ENCODE assay signal across 8 mouse cellular contexts in genomic region chr12:111165146-111165812, GRCm38 (mm10). TPM values are rescaled to one million over a fixed set of nuclear protein-coding genes. Genes with fewer than 3 reads are reported as not detected.
DNase-seq lines count a peak whose midpoint lies in the region; ATAC-seq lines count a peak whose summit lies in the region.

No protein-coding gene starts in this region.

- H3K4me3 ChIP-seq in brown adipose tissue, adult 24 weeks (ENCODE audit: insufficient read depth, low read depth, low read length) = peak overlapping the region; percentile 58
- peak overlapping the region; percentile 88; the same call in 1 of the 2 replicates for H3K4me3 ChIP-seq in forebrain, embryonic 12.5 days (replicated peaks)
- H3K4me3 ChIP-seq in hindbrain, embryonic 15.5 days = peak overlapping the region; percentile 90
- H3K4me3 ChIP-seq in midbrain, embryonic 15.5 days = peak overlapping the region; percentile 78
- H3K4me3 ChIP-seq in stomach, embryonic 16.5 days (replicated peaks; ENCODE audit: low read length) = 0 out of 2 replicates have a peak overlapping the region, but pooled peaks have one; percentile 80

- no peaks in the 10 kb centered on the region for H3K27me3 ChIP-seq in forebrain, embryonic 12.5 days
- H3K27me3 ChIP-seq in hindbrain, embryonic 15.5 days = no peaks in the 10 kb centered on the region
- no peaks in the 10 kb centered on the region for H3K27me3 ChIP-seq in midbrain, embryonic 15.5 days (replicated peaks)
- no peaks in the 10 kb centered on the region for H3K27me3 ChIP-seq in stomach, embryonic 16.5 days (ENCODE audit: control insufficient read depth, insufficient read depth, low read length)

- WGBS in forebrain, embryonic 12.5 days = 63% methylated on average over 10 of the region's 10 CpGs
- WGBS in hindbrain, embryonic 15.5 days = 60% methylated on average over 10 of the region's 10 CpGs
- 63% methylated on average over 10 of the region's 10 CpGs for WGBS in midbrain, embryonic 15.5 days
- 67% methylated on average over 10 of the region's 10 CpGs for WGBS in stomach, embryonic 16.5 days

- H3K36me3 ChIP-seq in forebrain, embryonic 12.5 days (replicated peaks) = no peaks in the 10 kb centered on the region
- H3K36me3 ChIP-seq in hindbrain, embryonic 15.5 days = no peaks in the 10 kb centered on the region
- H3K36me3 ChIP-seq in midbrain, embryonic 15.5 days (replicated peaks) = no peaks in the 10 kb centered on the region
- no peaks in the 10 kb centered on the region for H3K36me3 ChIP-seq in stomach, embryonic 16.5 days (ENCODE audit: control insufficient read depth, insufficient read depth, low read length)

- no peaks in the 10 kb centered on the region for H3K9me3 ChIP-seq in forebrain, embryonic 12.5 days
- no peaks in the 10 kb centered on the region for H3K9me3 ChIP-seq in hindbrain, embryonic 15.5 days
- H3K9me3 ChIP-seq in midbrain, embryonic 15.5 days = no peaks in the 10 kb centered on the region
- H3K9me3 ChIP-seq in stomach, embryonic 16.5 days (replicated peaks; ENCODE audit: control insufficient read depth, low read length) = no peaks in the 10 kb centered on the region

- DNase-seq in frontal cortex, postnatal 14 days (ENCODE audit: low spot score in 2 of 2) = peak; percentile 23 to 32
- peak; percentile 66 for DNase-seq in liver

- no peaks in the 10 kb centered on the region; the same call in 1 of the 2 replicates for H3K4me1 ChIP-seq in brown adipose tissue, adult 24 weeks (ENCODE audit: control insufficient read depth, insufficient read depth, insufficient read length, low read length)
- H3K4me1 ChIP-seq in forebrain, embryonic 12.5 days = peaks cover 62% of the 10 kb centered on the region
- H3K4me1 ChIP-seq in hindbrain, embryonic 15.5 days (replicated peaks) = peaks cover 75% of the 10 kb centered on the region
- peaks cover 74% of the 10 kb centered on the region for H3K4me1 ChIP-seq in midbrain, embryonic 15.5 days
- peaks cover 17% of the 10 kb centered on the region for H3K4me1 ChIP-seq in stomach, embryonic 16.5 days (ENCODE audit: control insufficient read depth, insufficient read depth, low read length)

- peak overlapping the region; percentile 90 for H3K27ac ChIP-seq in brown adipose tissue, adult 24 weeks (replicated peaks; ENCODE audit: low read depth, low read length)
- peak overlapping the region; percentile 92 for H3K27ac ChIP-seq in forebrain, embryonic 12.5 days
- H3K27ac ChIP-seq in hindbrain, embryonic 15.5 days (replicated peaks) = peak overlapping the region; percentile 91
- peak overlapping the region; percentile 89 for H3K27ac ChIP-seq in midbrain, embryonic 15.5 days
- H3K27ac ChIP-seq in stomach, embryonic 16.5 days (ENCODE audit: low read length) = peak overlapping the region; percentile 78

- H3K4me2 ChIP-seq in forebrain, embryonic 12.5 days = peak overlapping the region; percentile 87
- H3K4me2 ChIP-seq in hindbrain, embryonic 15.5 days = peak overlapping the region; percentile 78
- peak overlapping the region; percentile 55 for H3K4me2 ChIP-seq in midbrain, embryonic 15.5 days
- peak overlapping the region; percentile 89 for H3K4me2 ChIP-seq in stomach, embryonic 16.5 days (ENCODE audit: low read depth, low read length)

- H3K9ac ChIP-seq in forebrain, embryonic 12.5 days = no peak overlapping the region
- peak overlapping the region; percentile 38; the same call in 1 of the 2 replicates for H3K9ac ChIP-seq in hindbrain, embryonic 15.5 days
- no peak overlapping the region for H3K9ac ChIP-seq in midbrain, embryonic 15.5 days
- no peak overlapping the region for H3K9ac ChIP-seq in stomach, embryonic 16.5 days (ENCODE audit: low read length)

- ATAC-seq in frontal cortex, adult (ENCODE audit: low TSS enrichment) = no peak
- ATAC-seq in forebrain, embryonic 12.5 days (ENCODE audit: low FRiP score) = peak; percentile 5; the same call in 1 of the 2 replicates
- peak; percentile 0; the same call in 1 of the 2 replicates for ATAC-seq in hindbrain, embryonic 15.5 days (ENCODE audit: low FRiP score, low read depth)
- peak; percentile 14 for ATAC-seq in midbrain, embryonic 15.5 days (replicated peaks)
- 0 out of 2 replicates have a peak, but pooled peaks have one; percentile 6 for ATAC-seq in stomach, embryonic 16.5 days (ENCODE audit: insufficient read depth, low FRiP score)

RNA-seq across cellular contexts. Expression of gene Traf3, which starts 0.9 kb away (rescaled TPM):
- polyA plus RNA-seq in brown adipose tissue, adult 24 weeks (2012; ENCODE audit: insufficient read depth, insufficient read length, missing spikeins) = 4.7 and 5.1 TPM in 2 replicates
- polyA plus RNA-seq in forebrain, embryonic 12.5 days (2016; fragmentation: Nextera tagmentation; extraction: Ambion mirVana) = 25.4 and 25.5 TPM in 2 replicates
- 18.6 and 18.7 TPM in 2 replicates for polyA plus RNA-seq in hindbrain, embryonic 15.5 days (2015; fragmentation: Nextera tagmentation; extraction: Ambion mirVana)
- 20.7 and 20.8 TPM in 2 replicates for polyA plus RNA-seq in midbrain, embryonic 15.5 days (2015; fragmentation: Nextera tagmentation; extraction: Ambion mirVana)
- polyA plus RNA-seq in stomach, embryonic 16.5 days (2015; fragmentation: Nextera tagmentation; extraction: Ambion mirVana) = 8.2 and 8.4 TPM in 2 replicates

RNA-seq across cellular contexts. Expression of gene 4930595D18Rik, which starts 19.0 kb away (rescaled TPM):
- polyA plus RNA-seq in brown adipose tissue, adult 24 weeks (2012; ENCODE audit: insufficient read depth, insufficient read length, missing spikeins) = not detected in 2 replicates
- not detected in 2 replicates for polyA plus RNA-seq in forebrain, embryonic 12.5 days (2016; fragmentation: Nextera tagmentation; extraction: Ambion mirVana)
- not detected in 2 replicates for polyA plus RNA-seq in hindbrain, embryonic 15.5 days (2015; fragmentation: Nextera tagmentation; extraction: Ambion mirVana)
- polyA plus RNA-seq in midbrain, embryonic 15.5 days (2015; fragmentation: Nextera tagmentation; extraction: Ambion mirVana) = 0.21 TPM in 1 of 2 replicates, not detected in the other
- not detected in 2 replicates for polyA plus RNA-seq in stomach, embryonic 16.5 days (2015; fragmentation: Nextera tagmentation; extraction: Ambion mirVana)
